Mouse (Mus musculus) stomach, embryonic 14.5 days (tissue): ENCODE measurements at regions not wholly inside any gene's neighbourhood (a gene's known extent, or its start where the extent isn't known, plus 50 kb on each side); places are given as distances from the start of the nearest gene placed in this dataset.

Source experiments
- ATAC-seq: fragments of 200-750 bp; cut with Nextera tagmentation; 2 replicates; pipeline ENCODE4 v1.8.0; 2017; ENCODE audit warnings: low read depth, moderate TSS enrichment; ENCODE audit not compliant: insufficient number of reproducible peaks, insufficient read depth, low FRiP score
- H3K27ac ChIP-seq: fragments of 300-500 bp; sonication (generic); 2 replicates; pipeline ENCODE4 v1.5.1; 2014; ENCODE audit warnings: mild to moderate bottlenecking, low read length, moderate library complexity, mixed read lengths
- H3K27me3 ChIP-seq: fragments of 300-500 bp; sonication (generic); 2 replicates; pipeline ENCODE4 v1.6.1; 2014; ENCODE audit warnings: low read length, control low read depth, mixed read lengths; ENCODE audit not compliant: control insufficient read depth, insufficient read depth
- H3K36me3 ChIP-seq: fragments of 300-500 bp; sonication (generic); 2 replicates; pipeline ENCODE4 v1.6.1; 2014; ENCODE audit warnings: mild to moderate bottlenecking, control low read depth, low read length, moderate library complexity, mixed read lengths; ENCODE audit not compliant: control insufficient read depth, insufficient read depth
- H3K4me1 ChIP-seq: fragments of 300-500 bp; sonication (generic); 2 replicates; pipeline ENCODE4 v1.6.1; 2014; ENCODE audit warnings: low read length, control low read depth, mixed read lengths; ENCODE audit not compliant: control insufficient read depth, insufficient read depth
- H3K4me2 ChIP-seq: fragments of 300-500 bp; sonication (generic); replicated peaks from 2 replicates; pipeline ENCODE4 v1.6.1; 2014; ENCODE audit warnings: low read depth, low read length, control low read depth
- H3K4me3 ChIP-seq: fragments of 300-500 bp; sonication (generic); 2 replicates; pipeline ENCODE4 v1.5.1; 2014; ENCODE audit warnings: low read depth, low read length, control low read depth
- H3K9ac ChIP-seq: fragments of 300-500 bp; sonication (generic); replicated peaks from 2 replicates; pipeline ENCODE4 v1.6.1; 2014; ENCODE audit warnings: low read depth, mild to moderate bottlenecking, control low read depth, low read length, moderate library complexity, mixed read lengths
- H3K9me3 ChIP-seq: fragments of 300-500 bp; sonication (generic); 2 replicates; pipeline ENCODE4 v1.6.1; 2016; ENCODE audit warnings: low read depth, low read length, control low read depth; ENCODE audit not compliant: control insufficient read depth
- WGBS: fragments of 180-500 bp; shearing (Covaris S2); extraction: QIAGEN DNeasy Blood & Tissue Kit; methylation state at CpG from one replicate; pipeline ENCODE4 v1.1.7; 2014; 5-methylcytosine and 5-hydroxymethylcytosine counted together

DNA sequence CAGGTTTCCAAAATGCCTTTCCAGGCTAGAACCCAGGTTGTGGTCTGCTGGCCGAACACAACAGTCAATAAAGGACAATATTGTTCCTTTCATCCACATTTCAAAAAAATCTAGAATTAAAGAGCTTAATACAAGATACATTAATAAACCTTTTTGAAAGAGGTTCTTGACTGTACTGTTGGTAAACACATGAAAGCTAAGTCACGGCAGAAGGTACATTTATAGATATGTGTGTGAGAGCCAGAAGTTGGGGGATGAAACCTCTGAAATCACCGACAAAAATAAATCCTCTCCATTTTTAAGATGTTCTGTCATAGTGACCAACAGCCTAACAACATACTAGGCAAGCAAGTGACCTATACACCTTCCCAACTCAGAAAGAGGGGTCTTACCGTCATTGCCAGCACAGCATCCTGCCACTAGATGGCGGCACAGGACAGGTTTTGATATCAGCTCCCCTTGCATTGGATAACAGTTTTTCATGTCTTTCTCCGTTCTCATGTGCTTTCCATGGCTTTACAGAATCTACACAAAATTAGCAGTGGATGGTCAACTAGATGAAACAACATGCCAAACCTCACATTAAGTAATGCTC is 131.1 kb upstream of the Rapgef5 start:
- no peaks in the 10 kb centered on the region for H3K9me3 ChIP-seq
- H3K4me1 ChIP-seq: no peaks in the 10 kb centered on the region
- no peaks in the 10 kb centered on the region for H3K27me3 ChIP-seq
- H3K4me3 ChIP-seq: no peak overlapping the region
- no peak overlapping the region for H3K9ac ChIP-seq
- no peak overlapping the region for H3K4me2 ChIP-seq
- no peak overlapping the region for H3K27ac ChIP-seq
- ATAC-seq: peak; percentile 67; the same call in 1 of the 2 replicates
- 15% methylated on average over 6 of the region's 6 CpGs for WGBS
- no peaks in the 10 kb centered on the region for H3K36me3 ChIP-seq

GRCm38 (mm10) chr12:117385697-117386096 is 130.6 kb upstream of the Rapgef5 start:
- Histone ChIP-seq H3K36me3 (no peaks in the 10 kb centered on the region), H3K4me3 (no peak overlapping the region), H3K9ac (no peak overlapping the region), H3K4me1 (no peaks in the 10 kb centered on the region), H3K27me3 (no peaks in the 10 kb centered on the region), H3K4me2 (no peak overlapping the region), H3K27ac (no peak overlapping the region), H3K9me3 (no peaks in the 10 kb centered on the region)
- 88% methylated on average over 1 of the region's 1 CpGs for WGBS
- ATAC-seq: no peak

- 81% methylated on average over 9 of the region's 9 CpGs for WGBS
- no peak overlapping the region for H3K4me2 ChIP-seq
- no peaks in the 10 kb centered on the region for H3K4me1 ChIP-seq
- no peak overlapping the region for H3K4me3 ChIP-seq
- H3K9ac ChIP-seq: no peak overlapping the region
- no peak for ATAC-seq
- H3K36me3 ChIP-seq: no peaks in the 10 kb centered on the region
- no peaks in the 10 kb centered on the region for H3K9me3 ChIP-seq
- no peak overlapping the region for H3K27ac ChIP-seq
- no peaks in the 10 kb centered on the region for H3K27me3 ChIP-seq
These were observed 129.3 kb upstream of the Rapgef5 start for GRCm38 (mm10) chr12:117386957-117387356.

DNA sequence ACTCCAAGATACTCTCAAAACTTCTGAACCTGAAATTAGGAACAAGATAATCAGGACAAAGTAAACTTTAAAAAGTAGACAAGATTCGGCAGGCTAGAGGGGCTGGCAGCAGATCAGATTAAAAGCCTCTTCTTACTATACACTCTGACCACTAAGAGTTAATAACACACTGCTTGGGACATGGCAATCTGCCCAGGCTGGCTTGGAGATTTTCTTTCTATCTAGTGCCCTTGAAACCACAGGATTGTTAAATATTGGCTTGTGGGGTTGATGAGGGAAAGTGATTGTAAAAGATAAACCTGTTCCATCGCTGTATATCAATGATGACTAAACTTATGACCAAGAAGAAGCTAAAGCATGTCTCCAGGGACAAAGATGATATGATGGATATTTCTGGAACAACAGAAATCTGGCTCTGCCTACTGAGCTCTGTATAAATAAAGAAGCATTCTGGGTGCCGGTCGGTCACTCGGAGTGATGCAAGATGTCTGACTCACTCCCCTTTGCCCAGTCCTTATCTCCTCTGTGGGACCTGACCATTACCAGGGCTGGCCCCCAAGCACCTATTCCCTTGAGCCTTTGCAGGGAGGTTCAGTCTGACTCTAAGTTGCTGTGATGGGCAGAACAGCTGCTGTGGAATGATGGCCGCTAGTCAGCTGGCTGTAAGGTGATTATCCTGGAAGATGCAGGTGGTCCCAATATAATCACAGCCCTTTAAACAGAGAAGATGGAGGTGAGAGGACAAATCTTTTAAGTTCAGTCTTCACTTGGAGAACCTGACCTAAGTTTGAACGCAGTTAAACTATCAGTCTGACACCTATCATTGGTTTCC is 126.5 kb upstream of the Rapgef5 start:
- no peak overlapping the region for H3K4me2 ChIP-seq
- H3K27ac ChIP-seq: no peak overlapping the region
- no peak overlapping the region for H3K9ac ChIP-seq
- ATAC-seq: no peak
- no peaks in the 10 kb centered on the region for H3K4me1 ChIP-seq
- no peaks in the 10 kb centered on the region for H3K9me3 ChIP-seq
- H3K4me3 ChIP-seq: no peak overlapping the region
- H3K27me3 ChIP-seq: no peaks in the 10 kb centered on the region
- WGBS: 69% methylated on average over 7 of the region's 7 CpGs
- no peaks in the 10 kb centered on the region for H3K36me3 ChIP-seq

- 90% methylated on average over 3 of the region's 3 CpGs for WGBS
- Histone ChIP-seq H3K27ac (no peak overlapping the region), H3K9me3 (no peaks in the 10 kb centered on the region), H3K27me3 (no peaks in the 10 kb centered on the region), H3K9ac (no peak overlapping the region), H3K4me1 (no peaks in the 10 kb centered on the region), H3K4me2 (no peak overlapping the region), H3K36me3 (no peaks in the 10 kb centered on the region), H3K4me3 (no peak overlapping the region)
- no peak for ATAC-seq
These were observed 118.8 kb upstream of the Rapgef5 start for GRCm38 (mm10) chr12:117397512-117397911.

- Histone ChIP-seq H3K4me1 (no peaks in the 10 kb centered on the region), H3K4me3 (no peak overlapping the region), H3K9me3 (no peaks in the 10 kb centered on the region), H3K27me3 (no peaks in the 10 kb centered on the region), H3K36me3 (no peaks in the 10 kb centered on the region), H3K27ac (no peak overlapping the region), H3K4me2 (no peak overlapping the region), H3K9ac (no peak overlapping the region)
- ATAC-seq: peak; percentile 58; the same call in 1 of the 2 replicates
- 7% methylated on average over 7 of the region's 7 CpGs for WGBS
These were observed 112.6 kb upstream of the Rapgef5 start for GRCm38 (mm10) chr12:117403513-117404156.

DNA sequence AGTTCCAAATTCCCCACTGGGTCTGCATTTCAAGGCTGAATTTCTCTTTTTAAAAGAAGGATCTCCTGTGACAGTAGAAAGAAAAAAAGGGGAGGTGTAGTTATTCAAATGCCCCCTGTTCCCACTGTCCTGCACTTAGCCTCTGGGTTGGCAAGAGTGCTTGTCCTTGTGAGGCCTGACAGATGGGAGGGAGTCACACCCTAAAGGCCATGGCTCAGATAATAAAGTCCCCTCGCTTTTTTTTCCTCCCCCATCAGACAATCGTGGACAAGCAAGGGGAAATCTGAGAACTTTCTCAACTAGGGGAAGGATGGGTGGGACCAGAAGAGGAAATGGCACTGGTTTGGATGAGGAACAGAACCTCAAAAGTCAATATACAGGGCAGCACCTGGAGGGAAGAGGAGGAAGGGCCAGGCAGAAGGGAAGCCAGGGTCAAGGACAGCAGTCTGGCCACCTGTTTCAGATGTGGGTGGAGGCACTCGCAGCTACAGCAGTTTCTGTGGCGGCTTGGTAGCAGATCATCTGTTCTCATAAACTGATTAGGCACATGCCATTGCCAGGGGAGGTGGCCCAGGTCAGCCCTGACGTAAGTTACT is 112.0 kb upstream of the Rapgef5 start:
- 41% methylated on average over 5 of the region's 5 CpGs for WGBS
- Histone ChIP-seq H3K9me3 (no peaks in the 10 kb centered on the region), H3K4me2 (no peak overlapping the region), H3K4me3 (no peak overlapping the region), H3K9ac (no peak overlapping the region), H3K4me1 (no peaks in the 10 kb centered on the region), H3K27ac (no peak overlapping the region), H3K27me3 (no peaks in the 10 kb centered on the region), H3K36me3 (no peaks in the 10 kb centered on the region)
- 0 out of 2 replicates have a peak, but pooled peaks have one; percentile 33 for ATAC-seq

DNA sequence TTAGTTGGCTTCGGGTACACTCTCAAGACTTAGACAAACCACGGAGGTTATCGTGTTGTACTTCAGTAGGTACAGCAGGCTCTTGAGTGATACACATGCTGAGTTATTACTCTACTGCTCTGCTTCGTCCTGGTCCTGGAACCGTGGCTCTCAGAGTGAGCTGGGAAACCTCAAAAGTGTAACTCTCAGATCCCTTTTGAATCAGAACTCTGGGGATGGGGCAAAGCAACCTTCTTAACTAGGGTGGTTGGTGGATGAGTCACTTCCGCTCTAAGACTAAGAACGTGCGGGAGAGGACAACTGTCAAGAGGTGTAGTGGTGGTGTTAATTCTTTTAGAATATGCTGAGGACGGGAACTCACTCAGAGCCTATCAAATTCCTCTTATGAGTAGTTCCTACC is 109.4 kb upstream of the Rapgef5 start:
- Histone ChIP-seq H3K9ac (no peak overlapping the region), H3K27ac (no peak overlapping the region)
- WGBS: 84% methylated on average over 9 of the region's 9 CpGs

More for the DNA sequence above, 109.4 kb upstream of the Rapgef5 start:
- Histone ChIP-seq H3K36me3 (no peaks in the 10 kb centered on the region), H3K4me3 (no peak overlapping the region), H3K4me1 (no peaks in the 10 kb centered on the region), H3K27me3 (no peaks in the 10 kb centered on the region), H3K4me2 (no peak overlapping the region), H3K9me3 (no peaks in the 10 kb centered on the region)
- ATAC-seq: no peak
